Mouse (Mus musculus) ZHBTc4 (cell line): Measurements from ENCODE around the gene Gna15.

Experiments used
- DNase-seq: peaks from one replicate; pipeline ENCODE4 v3.0.0-alpha.2; 2011; ENCODE audit warnings: low read depth, low spot score

Gene Gna15

DNA sequence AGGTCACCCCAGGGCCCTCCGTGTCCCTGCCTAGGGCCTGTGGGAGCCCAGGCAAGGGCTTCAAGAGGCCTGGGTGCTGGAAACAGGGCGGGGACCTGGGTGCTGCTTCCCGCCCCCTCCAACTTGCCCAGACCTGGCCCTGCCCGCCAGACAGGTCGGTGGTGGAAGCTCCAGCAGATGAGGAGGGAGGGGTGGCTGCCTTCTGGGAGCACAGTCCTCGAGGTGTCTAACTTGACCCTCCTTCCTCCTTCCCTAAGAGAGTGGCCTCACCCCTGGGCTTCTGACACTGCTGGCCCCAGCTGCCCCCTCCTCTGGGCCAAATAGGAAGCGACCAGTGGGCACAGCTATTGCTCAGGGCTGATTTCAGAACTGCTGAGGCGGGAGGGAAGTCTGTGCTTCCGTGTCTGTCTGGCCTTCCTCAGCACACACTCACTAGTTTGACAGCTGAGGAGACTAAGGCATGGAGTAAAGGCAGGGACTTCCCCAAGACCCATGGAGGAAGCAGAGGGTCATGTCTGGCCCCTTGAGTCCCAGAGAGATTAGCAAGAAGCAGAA is at the start of gene Gna15:
Gna15 (minus strand) TSS at position 175 of the 555 bp plus-strand sequence.
- DNase-seq = no peak

DNA sequence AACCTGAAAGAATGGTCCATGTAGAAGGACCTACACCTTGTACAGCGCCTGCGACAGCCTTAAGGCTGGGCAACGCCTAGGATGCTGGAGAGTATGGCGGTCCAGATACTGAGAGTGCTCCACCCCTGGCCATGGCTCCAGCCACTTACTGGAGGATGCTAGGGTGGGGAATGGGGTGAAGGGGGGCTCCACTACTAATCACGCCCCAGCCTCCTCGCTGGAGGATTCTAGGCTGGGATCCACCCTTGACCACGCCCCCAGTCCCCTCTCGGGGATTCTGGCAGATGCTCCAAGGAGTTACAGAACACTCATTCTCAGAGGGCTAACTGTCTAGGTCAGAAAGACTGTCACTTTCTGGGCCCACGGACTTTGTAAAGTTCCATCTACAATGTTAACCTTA is 49.0 kb upstream of the Gna15 start:
- DNase-seq = no peak

DNA sequence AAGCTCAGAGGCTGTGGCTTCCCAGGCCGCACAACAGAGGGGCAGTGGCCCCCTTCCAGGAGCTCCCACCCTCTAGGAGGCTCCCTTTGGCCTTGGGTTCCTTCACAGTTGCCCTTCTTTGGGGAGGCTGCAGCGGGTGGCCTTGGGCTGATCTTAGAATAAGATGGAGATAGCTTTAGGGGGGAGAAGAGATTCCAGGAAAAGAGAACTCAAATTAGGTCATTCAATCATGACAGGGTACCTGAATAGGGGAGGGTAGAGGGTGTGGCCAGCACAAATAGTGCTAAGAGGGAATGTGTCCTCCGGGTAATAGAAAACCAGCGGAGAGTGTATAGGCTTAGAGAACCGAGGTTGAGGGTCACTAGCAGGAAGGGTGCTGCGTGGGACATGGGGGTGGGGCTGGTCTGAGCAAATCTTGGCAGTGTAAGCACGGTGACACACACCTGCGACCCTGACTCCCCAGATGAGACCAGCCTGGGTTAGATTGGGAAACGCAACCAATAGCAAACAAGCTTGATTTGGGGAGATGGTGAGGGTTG is 48.2 kb upstream of the Gna15 start:
- no peak for DNase-seq

DNA sequence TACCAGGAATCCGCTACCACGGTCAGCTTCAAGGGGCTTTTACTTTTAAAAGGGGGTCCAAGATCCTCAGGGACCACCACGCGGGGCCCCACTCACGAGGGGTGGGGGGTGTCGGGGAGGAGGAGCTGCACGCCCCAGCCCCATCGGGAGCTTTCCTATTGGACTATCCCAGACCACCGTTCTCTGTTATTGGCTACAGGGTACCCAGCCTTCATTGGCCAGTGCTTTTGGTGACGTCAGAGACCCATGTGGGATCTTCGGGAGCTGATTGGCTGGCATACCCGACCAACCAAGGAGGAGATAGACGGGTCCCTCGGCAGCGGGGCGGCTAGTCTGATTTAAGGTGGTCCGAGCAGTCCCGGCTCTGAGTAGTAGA is 47.5 kb upstream of the Gna15 start:
- peak; percentile 97 for DNase-seq

DNA sequence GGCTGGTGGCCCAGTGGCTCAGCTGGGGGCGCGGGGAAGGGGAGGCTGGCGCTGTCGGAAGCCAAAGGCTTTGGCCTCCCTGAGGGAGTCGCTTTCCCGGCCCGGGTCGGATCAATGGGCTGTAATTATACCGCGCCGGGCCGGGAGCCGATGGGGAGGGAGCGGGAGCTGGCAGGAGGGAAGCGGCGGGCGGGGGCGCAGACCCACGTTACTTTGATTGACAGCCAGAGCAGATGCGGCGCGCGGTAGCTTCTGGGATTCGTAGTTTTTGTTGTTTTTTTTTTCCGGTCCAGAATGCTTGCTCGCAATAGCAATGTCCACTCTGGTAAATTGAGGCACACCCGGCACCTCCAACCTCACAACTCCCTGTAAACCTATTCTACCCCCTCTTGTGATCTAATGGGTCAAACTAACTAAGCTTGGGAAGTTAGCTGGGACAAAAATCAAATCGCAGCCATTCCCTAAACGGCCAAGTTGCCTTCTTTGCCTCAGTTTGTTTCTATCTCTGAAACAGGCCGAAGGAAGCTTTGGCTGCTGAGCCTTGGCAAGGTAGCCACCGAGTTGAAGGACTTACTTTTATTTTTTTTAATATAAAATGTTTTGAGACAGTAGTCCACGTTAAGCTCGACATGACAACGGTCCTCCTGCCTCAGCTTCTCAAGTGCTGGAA is 46.9 kb upstream of the Gna15 start:
- DNase-seq = peak; percentile 95

DNA sequence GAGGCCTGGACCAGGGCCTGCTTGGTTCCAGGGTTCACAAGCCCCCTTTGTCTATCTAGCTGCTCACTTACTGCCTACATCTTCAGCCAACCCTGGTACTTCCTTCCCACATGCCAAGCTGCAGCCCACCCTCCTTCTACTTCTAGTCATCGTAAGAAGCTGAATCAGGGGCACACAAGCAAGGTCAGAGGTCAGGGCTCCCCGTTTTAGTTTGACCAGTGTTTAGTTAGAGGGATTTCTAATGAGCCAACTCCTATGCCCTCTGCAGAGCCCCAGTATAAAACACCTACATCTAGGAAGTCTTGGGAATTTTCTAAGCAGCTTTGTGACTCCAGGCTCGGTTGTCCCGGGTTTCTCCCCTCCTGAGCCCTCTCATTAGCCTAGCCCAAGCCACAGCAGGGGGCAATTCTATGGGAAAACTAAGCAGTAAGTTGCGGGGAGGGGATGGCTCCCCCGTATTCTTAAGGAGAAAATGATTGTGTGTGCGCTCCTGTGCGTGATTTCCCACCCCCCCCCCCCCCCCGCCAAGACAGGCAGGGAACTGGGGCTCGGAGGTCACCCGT is 46.3 kb upstream of the Gna15 start:
- peak; percentile 59 for DNase-seq

DNA sequence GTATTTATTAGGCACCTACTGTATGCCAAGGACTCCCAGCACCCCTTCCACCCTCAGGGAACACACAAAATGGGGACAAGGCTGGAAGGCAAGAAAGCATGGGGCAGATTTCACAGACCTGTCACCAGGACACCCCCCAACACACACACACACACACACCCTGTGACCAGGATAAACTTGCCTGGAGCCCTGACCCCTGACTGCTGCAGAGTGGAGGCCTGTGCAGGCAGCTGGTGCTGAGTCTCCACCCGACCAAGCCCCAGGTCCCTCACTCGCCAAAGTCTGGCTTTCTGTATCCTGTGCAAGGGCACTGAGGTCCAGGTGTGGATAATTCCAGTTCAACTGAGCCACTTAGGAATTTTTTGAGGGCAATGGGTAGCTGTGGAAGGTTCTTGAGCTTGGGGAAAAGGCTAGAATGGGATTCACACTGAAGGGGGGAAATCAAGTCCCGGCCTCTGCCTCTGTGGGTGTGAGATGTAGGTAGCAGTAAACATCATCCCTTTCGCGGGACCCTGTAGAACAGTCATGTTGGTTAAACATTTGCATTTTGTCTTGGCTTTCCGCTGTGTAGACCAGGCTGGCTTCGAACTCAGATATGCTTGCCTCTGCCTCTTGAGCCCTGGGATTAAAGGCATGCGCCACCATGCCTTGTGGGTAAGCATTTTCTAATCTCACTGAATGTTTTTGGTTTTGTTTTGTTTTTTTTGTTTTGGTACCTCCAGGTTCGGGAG is 45.6 kb upstream of the Gna15 start:
- no peak for DNase-seq

DNA sequence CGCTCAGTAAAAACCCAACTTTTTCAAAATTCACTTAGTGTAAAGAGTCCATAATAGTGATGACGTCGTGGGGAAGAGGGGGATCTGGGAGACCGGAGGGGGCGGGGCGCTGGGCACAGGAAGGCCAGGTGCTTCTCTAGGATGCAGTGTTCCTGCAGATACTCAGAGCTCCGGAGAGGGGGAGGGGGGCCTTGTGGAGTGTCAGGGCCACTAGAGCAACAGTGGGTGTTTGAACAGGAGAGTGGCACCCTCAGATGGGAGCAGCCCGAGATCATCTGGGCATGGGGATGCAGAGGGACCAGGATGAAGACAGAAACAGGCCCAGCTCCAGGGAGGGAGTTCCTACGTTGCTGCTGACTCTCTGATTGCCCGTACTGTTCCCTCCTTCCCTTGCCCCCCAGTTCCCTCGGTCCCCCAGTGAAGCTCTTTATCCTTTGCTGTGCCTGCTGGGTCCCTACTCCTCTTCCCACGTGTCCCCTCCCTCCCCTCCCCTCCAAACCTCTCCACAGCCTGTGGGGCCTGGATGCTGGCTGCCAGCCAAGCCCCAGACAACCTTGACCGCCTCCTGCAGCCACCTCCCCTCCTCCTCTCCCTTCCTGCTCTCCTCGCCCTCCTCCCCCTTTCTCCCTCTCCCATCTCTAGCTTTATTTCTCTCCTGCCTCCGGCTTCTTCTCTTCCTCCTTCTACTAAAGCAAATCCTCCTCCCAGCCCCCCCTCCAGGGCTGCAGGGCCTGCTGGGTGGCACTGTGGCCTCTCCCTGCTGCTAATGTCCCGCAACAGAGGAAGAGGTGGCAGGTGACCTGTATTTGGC is 44.6 kb upstream of the Gna15 start:
- peak; percentile 42 for DNase-seq

DNA sequence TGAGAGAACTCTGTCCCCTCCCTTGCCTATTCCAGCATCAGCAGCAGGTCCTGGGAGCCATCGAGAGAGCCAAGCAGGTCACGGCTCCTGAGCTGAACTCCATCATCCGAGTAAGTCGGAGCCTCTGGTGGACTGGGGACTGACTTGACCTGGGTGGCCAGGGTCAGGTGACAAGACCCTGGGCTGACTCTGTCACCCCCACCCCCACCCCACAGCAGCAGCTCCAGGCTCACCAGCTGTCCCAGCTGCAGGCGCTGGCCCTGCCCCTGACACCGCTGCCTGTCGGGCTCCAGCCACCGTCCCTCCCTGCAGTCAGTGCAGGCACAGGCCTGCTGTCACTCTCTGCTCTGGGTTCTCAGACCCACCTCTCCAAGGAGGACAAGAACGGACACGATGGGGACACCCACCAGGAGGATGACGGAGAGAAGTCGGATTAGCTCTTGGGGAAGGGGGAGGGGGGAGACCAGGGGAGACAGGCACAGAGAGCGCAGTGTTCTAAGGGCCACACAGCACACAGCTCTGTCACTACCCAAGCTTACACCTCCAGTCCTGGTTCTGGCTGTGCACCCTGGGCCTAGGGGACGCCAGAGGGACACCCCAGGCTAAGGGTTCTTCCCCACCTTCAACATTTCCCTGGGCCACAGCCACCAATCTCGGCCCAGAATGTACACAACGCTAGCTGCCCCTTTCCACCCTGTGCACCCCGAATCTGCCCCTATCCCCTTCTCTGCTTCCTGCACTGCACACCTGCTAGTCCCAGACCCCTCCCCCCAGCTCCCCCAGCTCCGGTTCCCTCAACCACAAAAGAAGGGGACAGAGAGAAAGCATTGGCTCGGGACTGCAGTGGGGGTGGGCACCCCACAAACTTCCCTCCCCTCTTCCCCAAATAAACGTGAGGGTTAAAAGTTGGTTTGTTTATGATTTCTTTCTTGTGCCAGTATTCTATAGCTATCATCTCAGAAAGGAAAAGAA is 41.5 kb upstream of the Gna15 start:
- no peak for DNase-seq

DNA sequence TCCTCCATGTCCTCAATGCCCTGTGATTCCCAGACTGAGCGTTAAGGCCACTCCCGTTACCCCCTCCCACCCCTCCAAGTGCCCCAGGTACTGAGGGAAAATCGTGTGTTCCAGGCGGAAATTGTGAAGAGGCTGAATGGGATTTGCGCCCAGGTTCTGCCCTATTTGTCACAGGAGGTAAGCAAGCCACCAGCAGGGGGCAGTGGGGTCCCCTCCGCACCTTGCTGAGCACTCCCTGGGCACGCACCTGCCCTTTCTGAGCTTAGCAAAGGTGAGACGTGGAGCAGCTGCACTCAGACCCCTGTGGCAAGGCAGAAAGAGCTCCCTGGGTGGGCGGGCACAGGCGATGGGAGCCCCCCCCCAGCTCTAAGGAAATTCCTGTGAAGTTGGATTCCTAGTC is 40.7 kb upstream of the Gna15 start:
- DNase-seq = peak; percentile 88

DNA sequence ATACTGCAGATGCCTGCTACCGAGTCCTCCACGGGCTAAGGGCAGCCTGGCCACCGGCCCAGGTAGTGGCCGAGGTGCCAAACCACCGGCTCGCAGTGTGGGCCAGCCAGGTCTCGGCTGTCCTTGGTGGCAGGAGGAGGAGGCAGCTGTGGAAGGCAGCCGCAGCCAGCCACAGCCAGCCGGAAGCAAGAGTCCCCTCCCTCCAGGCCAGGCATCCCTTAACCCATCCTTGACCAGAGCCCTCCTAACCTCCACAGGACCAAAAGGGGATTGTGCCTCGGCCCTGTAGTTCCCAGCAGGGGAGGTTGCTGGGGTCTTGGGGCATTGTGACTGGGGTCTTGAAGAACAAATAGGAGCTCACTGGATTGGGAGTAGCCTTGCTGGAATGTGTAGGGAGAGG is 40.2 kb upstream of the Gna15 start:
- DNase-seq = peak; percentile 62

DNA sequence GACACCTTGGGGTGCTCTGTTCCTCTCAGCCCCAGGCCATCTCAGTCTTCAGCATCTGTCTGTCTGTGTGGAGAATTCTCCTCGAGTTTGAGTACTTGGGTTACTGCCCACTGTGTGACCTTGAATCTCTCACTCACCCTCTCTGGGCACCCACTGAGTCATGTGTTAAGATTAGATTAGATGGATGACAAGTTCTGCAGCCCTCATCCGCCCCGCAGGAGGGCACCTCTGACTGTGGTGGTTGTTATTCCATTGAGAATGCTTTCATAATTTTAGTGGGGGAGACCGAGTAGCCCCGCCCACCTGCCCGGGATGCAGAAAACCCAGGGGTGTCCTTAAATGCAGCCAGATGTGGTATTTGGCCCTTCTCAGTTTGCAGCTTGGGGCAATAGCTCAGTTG is 39.5 kb upstream of the Gna15 start:
- DNase-seq = no peak

DNA sequence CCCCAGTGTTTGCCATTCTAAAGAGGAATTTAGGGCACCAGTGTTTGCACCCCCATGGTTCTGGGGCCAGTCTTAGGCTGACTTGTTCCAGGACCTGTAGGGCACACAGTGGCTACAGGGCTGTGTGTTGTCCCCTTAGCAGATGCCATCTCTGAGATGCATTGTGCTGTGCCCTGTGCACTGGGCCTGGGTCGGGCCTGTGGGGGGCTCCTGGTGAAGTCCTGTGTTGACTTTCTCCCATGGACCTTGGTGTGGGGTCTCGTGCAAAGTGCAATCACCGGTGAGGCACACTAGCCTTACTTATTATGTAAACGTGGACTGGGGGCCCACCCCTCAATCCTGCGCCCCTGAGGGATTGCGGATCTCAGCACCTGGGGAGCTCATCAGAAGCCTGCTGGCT is 38.4 kb upstream of the Gna15 start:
- DNase-seq = no peak

DNA sequence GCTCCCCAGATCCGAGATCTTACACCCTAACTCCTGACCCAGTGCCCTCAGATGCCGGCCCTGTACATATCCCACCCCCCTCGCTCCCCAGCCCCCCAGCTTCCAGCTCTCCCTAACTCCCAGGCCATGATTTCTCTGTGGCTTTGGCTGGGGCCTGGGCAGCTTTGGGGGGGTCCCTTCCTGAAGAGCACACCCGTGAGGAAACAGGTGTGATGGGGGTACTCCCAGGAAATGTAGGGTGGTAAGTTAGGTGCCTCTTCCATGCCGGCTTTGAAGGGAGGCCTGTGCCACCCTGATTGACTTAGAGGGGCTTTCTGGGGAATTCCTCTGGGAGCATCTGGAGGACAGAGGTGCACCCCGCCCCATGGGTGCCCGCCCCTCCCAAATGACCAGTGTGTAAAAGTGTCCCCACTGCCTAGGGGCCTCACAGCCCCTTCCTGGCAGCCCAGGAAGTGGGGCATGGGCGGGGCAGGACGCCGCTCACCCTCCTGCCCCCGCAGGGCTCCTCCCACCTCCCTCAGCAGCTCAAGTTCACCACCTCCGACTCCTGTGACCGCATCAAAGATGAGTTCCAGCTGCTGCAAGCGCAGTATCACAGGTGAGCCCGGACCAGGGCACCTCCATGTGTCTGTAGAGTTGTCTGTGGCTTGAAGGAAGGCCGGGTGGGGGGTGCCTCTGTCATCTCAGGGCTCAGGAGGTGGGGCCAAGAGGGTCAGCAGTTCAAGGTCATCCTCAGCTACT is 36.9 kb upstream of the Gna15 start:
- peak; percentile 74 for DNase-seq

DNA sequence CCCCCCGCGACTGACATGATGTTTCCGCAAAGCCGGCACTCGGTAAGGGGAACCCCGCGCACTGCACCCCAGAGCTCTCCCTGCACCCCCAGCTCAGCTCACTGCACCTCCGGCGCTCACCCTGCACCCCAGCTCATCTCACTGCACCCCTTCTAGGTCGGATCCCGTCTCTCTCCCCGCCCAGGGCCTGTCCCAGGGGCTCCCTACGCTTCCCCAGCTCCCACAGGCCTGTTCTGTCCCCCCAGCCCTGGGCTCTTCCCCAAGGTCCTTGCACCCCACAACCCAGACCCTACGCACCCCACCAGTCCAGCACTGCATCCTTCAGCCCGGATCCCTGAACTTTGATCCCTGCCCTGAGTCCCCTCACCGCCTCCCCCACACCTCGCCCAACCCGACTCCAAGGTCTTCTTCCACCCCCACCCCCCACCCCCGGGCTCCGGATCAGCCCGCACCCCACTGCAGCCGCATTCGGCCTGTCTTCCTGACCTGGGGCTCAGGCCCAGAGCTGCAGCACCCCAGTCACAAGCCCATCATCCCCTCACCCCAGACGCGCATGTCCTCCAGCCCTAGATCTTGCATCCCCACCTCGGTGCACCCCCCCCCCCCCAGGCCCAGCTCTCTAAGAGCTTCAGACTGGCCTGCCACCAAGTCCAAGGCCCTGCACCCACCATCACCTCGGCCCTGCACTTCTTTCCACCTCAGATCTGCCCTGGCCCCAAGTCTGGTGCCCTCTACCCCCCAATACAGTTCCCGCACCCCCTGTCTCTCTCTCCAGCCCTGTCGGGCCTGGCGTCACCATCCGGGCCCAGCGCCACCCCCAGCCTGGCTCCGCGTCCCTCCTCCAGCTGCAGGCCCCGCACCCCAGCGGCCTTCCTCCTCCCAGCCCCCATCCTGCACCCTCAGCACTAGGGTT is 35.9 kb upstream of the Gna15 start:
- no peak for DNase-seq

DNA sequence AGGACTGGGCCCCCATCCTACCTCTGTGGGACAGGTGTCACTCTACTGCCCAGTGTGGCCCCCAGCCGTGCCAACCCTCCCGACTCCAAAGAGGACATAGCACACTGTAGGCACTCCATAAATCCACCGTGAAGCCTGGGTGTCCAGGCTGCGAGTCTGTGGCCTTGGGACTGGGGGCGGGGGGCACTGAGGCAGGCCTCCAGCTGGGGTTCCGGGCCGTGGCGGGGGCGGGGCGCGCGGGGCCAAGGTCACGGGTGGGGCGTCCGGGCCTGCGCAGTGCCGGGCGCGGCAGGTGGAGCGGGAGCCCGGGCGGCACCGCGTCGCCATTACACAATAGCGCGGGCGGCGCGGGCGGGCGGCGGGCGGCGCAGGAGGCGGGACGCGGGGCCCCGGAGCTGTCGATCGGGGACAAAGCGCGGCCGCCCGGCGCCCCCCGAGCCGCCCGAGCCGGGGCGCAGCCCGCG is 35.2 kb upstream of the Gna15 start, which contains the start of gene Aes:
Aes (plus strand) TSS at position 326 of the 464 bp plus-strand sequence.
- peak; percentile 70 for DNase-seq

DNA sequence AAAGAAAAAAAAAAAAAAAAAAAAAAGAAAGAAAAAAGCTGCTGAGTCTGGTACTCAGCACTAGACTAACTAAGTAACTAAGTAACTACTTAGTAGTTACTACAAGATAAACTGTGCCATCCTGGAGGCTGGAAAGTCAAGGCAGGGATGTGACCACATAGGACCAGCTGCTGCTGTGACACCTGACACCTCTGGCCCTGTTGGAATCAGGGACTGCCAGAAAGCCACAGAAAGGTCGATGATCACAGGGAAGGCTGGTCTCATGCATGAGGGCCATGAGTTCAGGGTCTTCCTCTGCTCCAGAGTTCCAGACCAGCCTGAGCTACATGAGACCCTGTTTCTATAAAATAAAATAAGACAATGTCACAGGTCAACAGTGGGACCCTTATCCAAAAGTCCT is 33.5 kb upstream of the Gna15 start:
- DNase-seq = no peak

DNA sequence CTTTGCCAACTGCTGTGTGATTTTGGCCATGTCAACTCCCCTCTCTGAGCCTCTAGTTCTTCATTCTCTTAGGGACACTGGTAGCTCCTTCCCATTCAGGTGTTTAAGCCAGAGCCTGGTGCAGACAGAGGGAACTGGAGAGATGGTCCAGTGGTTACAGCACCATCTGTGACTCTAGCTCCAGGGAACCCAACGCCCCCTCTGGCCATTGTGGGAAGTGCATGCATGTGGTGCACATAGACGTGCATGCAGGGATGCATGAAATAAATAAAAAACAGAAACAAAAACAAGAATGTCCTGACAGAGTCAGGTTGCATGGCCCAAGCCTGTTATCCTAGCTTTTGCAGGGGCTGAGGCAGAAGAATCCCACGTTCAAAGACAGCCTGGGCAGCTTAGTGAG is 32.3 kb upstream of the Gna15 start:
- DNase-seq = peak; percentile 85
